Mouse (Mus musculus): ENCODE data around the gene Ppp1r9b. TPM values are rescaled to one million over a fixed set of nuclear protein-coding genes. Genes with fewer than 3 reads are reported as not detected.
A peak's percentile ranks its signal among the peaks of the same experiment; 100 is the strongest.
"Not testable (repeated sequence)": the region's sequence is repeated elsewhere in the genome, so short reads cannot be mapped to it uniquely, and the experiment has no call there.

The Ppp1r9b gene
- 50.3 and 61.7 TPM in 2 replicates for total RNA-seq (2014; fragmentation: Nextera tagmentation)
- total RNA-seq (2017): 67.7 and 71.9 TPM in 2 replicates

- peak; percentile 47 for ATAC-seq (replicated peaks; ENCODE audit: poor library complexity, severe bottlenecking)
Measured at GRCm38 (mm10) chr11:94990749-94991577, at the start of gene Ppp1r9b. TSS of gene Ppp1r9b (plus strand) at chr11:94991035.

- ATAC-seq (replicated peaks; ENCODE audit: poor library complexity, severe bottlenecking): no peak
Measured at GRCm38 (mm10) chr11:94941121-94941520, 49.7 kb upstream of the Ppp1r9b start.

- ATAC-seq (replicated peaks; ENCODE audit: poor library complexity, severe bottlenecking): no peak
Measured at GRCm38 (mm10) chr11:94941776-94942175, 49.1 kb upstream of the Ppp1r9b start.

- peak; percentile 16; the same call in 1 of the 2 replicates for ATAC-seq (replicated peaks; ENCODE audit: poor library complexity, severe bottlenecking)
Measured at GRCm38 (mm10) chr11:94942282-94943023, 48.4 kb upstream of the Ppp1r9b start.

GRCm38 (mm10) chr11:94943054-94943453 lies 47.8 kb upstream of the Ppp1r9b start:
- no peak for ATAC-seq (replicated peaks; ENCODE audit: poor library complexity, severe bottlenecking)

- ATAC-seq (replicated peaks; ENCODE audit: poor library complexity, severe bottlenecking): no peak
Measured at GRCm38 (mm10) chr11:94944295-94944694, 46.5 kb upstream of the Ppp1r9b start.

- peak; percentile 97 for ATAC-seq (replicated peaks; ENCODE audit: poor library complexity, severe bottlenecking)
Measured at GRCm38 (mm10) chr11:94945236-94945635, 45.6 kb upstream of the Ppp1r9b start.

- ATAC-seq (replicated peaks; ENCODE audit: poor library complexity, severe bottlenecking): no peak
Measured at GRCm38 (mm10) chr11:94952169-94952568, 38.7 kb upstream of the Ppp1r9b start.

GRCm38 (mm10) chr11:94955103-94955502 lies 35.7 kb upstream of the Ppp1r9b start:
- ATAC-seq (replicated peaks; ENCODE audit: poor library complexity, severe bottlenecking): no peak

- no peak for ATAC-seq (replicated peaks; ENCODE audit: poor library complexity, severe bottlenecking)
Measured at GRCm38 (mm10) chr11:94957693-94958064, 33.2 kb upstream of the Ppp1r9b start.

- ATAC-seq (replicated peaks; ENCODE audit: poor library complexity, severe bottlenecking): peak; percentile 48
Measured at GRCm38 (mm10) chr11:94958065-94958858, 32.6 kb upstream of the Ppp1r9b start.

- no peak for ATAC-seq (replicated peaks; ENCODE audit: poor library complexity, severe bottlenecking)
Measured at GRCm38 (mm10) chr11:94962534-94963101, 28.2 kb upstream of the Ppp1r9b start.

GRCm38 (mm10) chr11:94967419-94967818 lies 23.4 kb upstream of the Ppp1r9b start, which contains the start of gene Hils1:
TSS of gene Hils1 (plus strand) at chr11:94967593.
- no peak for ATAC-seq (replicated peaks; ENCODE audit: poor library complexity, severe bottlenecking)

GRCm38 (mm10) chr11:94968187-94968586 lies 22.6 kb upstream of the Ppp1r9b start:
- no peak for ATAC-seq (replicated peaks; ENCODE audit: poor library complexity, severe bottlenecking)

GRCm38 (mm10) chr11:94969709-94970108 lies 21.1 kb upstream of the Ppp1r9b start:
- ATAC-seq (replicated peaks; ENCODE audit: poor library complexity, severe bottlenecking): not testable (repeated sequence)

- peak; percentile 54 for ATAC-seq (replicated peaks; ENCODE audit: poor library complexity, severe bottlenecking)
Measured at GRCm38 (mm10) chr11:94970210-94970943, 20.5 kb upstream of the Ppp1r9b start.

GRCm38 (mm10) chr11:94971895-94972615 lies 18.8 kb upstream of the Ppp1r9b start:
- peak; percentile 48; the same call in 1 of the 2 replicates for ATAC-seq (replicated peaks; ENCODE audit: poor library complexity, severe bottlenecking)

GRCm38 (mm10) chr11:94972887-94973286 lies 17.9 kb upstream of the Ppp1r9b start:
- no peak for ATAC-seq (replicated peaks; ENCODE audit: poor library complexity, severe bottlenecking)

- no peak for ATAC-seq (replicated peaks; ENCODE audit: poor library complexity, severe bottlenecking)
Measured at GRCm38 (mm10) chr11:94973313-94973712, 17.5 kb upstream of the Ppp1r9b start.
